ENCODE assay signal across 14 mouse cellular contexts in genomic region chr15:103289600-103289999, GRCm38 (mm10). TPM values are rescaled to one million over a fixed set of nuclear protein-coding genes. Genes with fewer than 3 reads are reported as not detected.
DNase-seq lines count a peak whose midpoint lies in the region; ATAC-seq lines count a peak whose summit lies in the region.
"Had no signal": no experiment of that assay in that cellular context is flagged by ENCODE, and none has a peak within 500 bp of the region (broad histone marks: within the 10 kb centered on the region; RNA-seq: fewer than 3 reads in every experiment).

No protein-coding gene starts in this region.

- WGBS in kidney, embryonic 14.5 days: 24% methylated on average over 5 of the region's 5 CpGs
- 36% methylated on average over 5 of the region's 5 CpGs for WGBS in hindbrain, embryonic 13.5 days
- 12% methylated on average over 5 of the region's 5 CpGs for WGBS in limb, embryonic 11.5 days
- 22% methylated on average over 5 of the region's 5 CpGs for WGBS in neural tube, embryonic 12.5 days

- DNase-seq in kidney, adult 11 months: no peak
- no peak for DNase-seq in limb, embryonic 11.5 days (ENCODE audit: low spot score)
- DNase-seq in left cerebral cortex, adult 9 months (ENCODE audit: low spot score in 2 of 2): no peak
- DNase-seq: adrenal gland, adult 2 months; cerebellum, adult 9-11 months; kidney, postnatal 36 days; liver, embryonic 13.5 days; lung, postnatal 10 days had no signal

- no peak overlapping the region for H3K4me2 ChIP-seq in kidney, embryonic 14.5 days (replicated peaks; ENCODE audit: low read depth, low read length)
- H3K4me2 ChIP-seq in hindbrain, embryonic 13.5 days: no peak overlapping the region
- no peak overlapping the region for H3K4me2 ChIP-seq in limb, embryonic 11.5 days (ENCODE audit: low read depth, severe bottlenecking)
- H3K4me2 ChIP-seq in neural tube, embryonic 12.5 days (replicated peaks): peak overlapping the region; percentile 5; the same call in 1 of the 2 replicates
- H3K4me2 ChIP-seq: liver, embryonic 13.5 days had no signal

- H3K9me3 ChIP-seq in kidney, embryonic 14.5 days (ENCODE audit: control insufficient read depth, low read length): no peaks in the 10 kb centered on the region
- H3K9me3 ChIP-seq in hindbrain, embryonic 13.5 days: no peaks in the 10 kb centered on the region
- H3K9me3 ChIP-seq in limb, embryonic 11.5 days (ENCODE audit: control insufficient read depth, low read length): no peaks in the 10 kb centered on the region
- H3K9me3 ChIP-seq in neural tube, embryonic 12.5 days: no peaks in the 10 kb centered on the region
- H3K9me3 ChIP-seq: liver, embryonic 13.5 days had no signal

- no peak overlapping the region for H3K4me3 ChIP-seq in kidney, embryonic 14.5 days (ENCODE audit: low read length)
- no peak overlapping the region for H3K4me3 ChIP-seq in hindbrain, embryonic 13.5 days
- no peak overlapping the region for H3K4me3 ChIP-seq in limb, embryonic 11.5 days (ENCODE audit: low read depth, low read length)
- H3K4me3 ChIP-seq in neural tube, embryonic 12.5 days: no peak overlapping the region
- H3K4me3 ChIP-seq: liver, embryonic 13.5 days had no signal

- peak overlapping the region; percentile 71; the same call in 1 of the 2 replicates for H3K27ac ChIP-seq in kidney, embryonic 14.5 days (ENCODE audit: low read depth, low read length)
- peak overlapping the region; percentile 84 for H3K27ac ChIP-seq in hindbrain, embryonic 13.5 days
- H3K27ac ChIP-seq in limb, embryonic 11.5 days (replicated peaks; ENCODE audit: low read depth, low read length): peak overlapping the region; percentile 73; the same call in 1 of the 2 replicates
- H3K27ac ChIP-seq in neural tube, embryonic 12.5 days: peak overlapping the region; percentile 64
- H3K27ac ChIP-seq: liver, embryonic 13.5 days had no signal

- H3K4me1 ChIP-seq in kidney, embryonic 14.5 days (ENCODE audit: control insufficient read depth, insufficient read depth, low read length): peaks cover 31% of the 10 kb centered on the region
- H3K4me1 ChIP-seq in hindbrain, embryonic 13.5 days (replicated peaks): peaks cover 42% of the 10 kb centered on the region
- peaks cover 38% of the 10 kb centered on the region for H3K4me1 ChIP-seq in limb, embryonic 11.5 days (ENCODE audit: control insufficient read depth, insufficient read depth, low read length)
- peaks cover 46% of the 10 kb centered on the region for H3K4me1 ChIP-seq in neural tube, embryonic 12.5 days

- H3K9ac ChIP-seq in kidney, embryonic 14.5 days (ENCODE audit: low read depth, low read length): 0 out of 2 replicates have a peak overlapping the region, but pooled peaks have one; percentile 32
- H3K9ac ChIP-seq in hindbrain, embryonic 13.5 days: peak overlapping the region; percentile 36
- H3K9ac ChIP-seq in limb, embryonic 11.5 days (ENCODE audit: low read length): no peak overlapping the region
- H3K9ac ChIP-seq in neural tube, embryonic 12.5 days: peak overlapping the region; percentile 22; the same call in 1 of the 2 replicates
- H3K9ac ChIP-seq: liver, embryonic 13.5 days had no signal

- peak; percentile 50 for ATAC-seq in kidney, embryonic 14.5 days (ENCODE audit: low FRiP score, low TSS enrichment)
- ATAC-seq in hindbrain, embryonic 13.5 days (ENCODE audit: low FRiP score): no peak
- peak; percentile 52; the same call in 1 of the 2 replicates for ATAC-seq in limb, embryonic 11.5 days (ENCODE audit: insufficient number of reproducible peaks, low FRiP score, low TSS enrichment, low read depth)
- ATAC-seq in neural tube, embryonic 12.5 days (ENCODE audit: low FRiP score, low read depth): 0 out of 2 replicates have a peak, but pooled peaks have one; percentile 8
- ATAC-seq in monocyte, adult 5-6 weeks (replicated peaks; ENCODE audit: insufficient number of reproducible peaks, low FRiP score, low TSS enrichment, poor library complexity, severe bottlenecking): no peak
- ATAC-seq: Patski had no signal

- no peaks in the 10 kb centered on the region for H3K27me3 ChIP-seq in kidney, embryonic 14.5 days (ENCODE audit: control insufficient read depth, insufficient read depth, low read length)
- no peaks in the 10 kb centered on the region for H3K27me3 ChIP-seq in hindbrain, embryonic 13.5 days
- H3K27me3 ChIP-seq in limb, embryonic 11.5 days (ENCODE audit: control insufficient read depth, insufficient read depth, low read length): no peaks in the 10 kb centered on the region
- H3K27me3 ChIP-seq in neural tube, embryonic 12.5 days (replicated peaks): no peaks in the 10 kb centered on the region
- H3K27me3 ChIP-seq: liver, embryonic 13.5 days; Patski had no signal

- H3K36me3 ChIP-seq in kidney, embryonic 14.5 days (ENCODE audit: control insufficient read depth, insufficient read depth, low read length): peaks cover 42% of the 10 kb centered on the region
- H3K36me3 ChIP-seq in hindbrain, embryonic 13.5 days: peaks cover 39% of the 10 kb centered on the region
- H3K36me3 ChIP-seq in limb, embryonic 11.5 days (ENCODE audit: control insufficient read depth, insufficient read depth, low read length): peaks cover 13% of the 10 kb centered on the region; the same call in 1 of the 2 replicates
- H3K36me3 ChIP-seq in neural tube, embryonic 12.5 days: peaks cover 28% of the 10 kb centered on the region

RNA-seq across cellular contexts. Expression of gene Copz1, which starts 17.1 kb away (rescaled TPM):
- 290 and 322 TPM in 2 replicates for polyA plus RNA-seq in kidney, embryonic 14.5 days (2014; fragmentation: Nextera tagmentation; extraction: Ambion mirVana)
- 219 and 222 TPM in 2 replicates for polyA plus RNA-seq in hindbrain, embryonic 13.5 days (2015; fragmentation: Nextera tagmentation; extraction: Ambion mirVana)
- polyA plus RNA-seq in limb, embryonic 11.5 days (2014; fragmentation: Nextera tagmentation; extraction: Ambion mirVana): 320 and 334 TPM in 2 replicates
- polyA plus RNA-seq in neural tube, embryonic 12.5 days (2016; fragmentation: Nextera tagmentation; extraction: Ambion mirVana): 231 and 243 TPM in 2 replicates
- 47.5 to 52.5 TPM (median 50.3 TPM) in 3 replicates for total RNA-seq in monocyte, adult 5-6 weeks (2017)

RNA-seq across cellular contexts. Expression of gene Gpr84, which starts 20.8 kb away (rescaled TPM):
- polyA plus RNA-seq in kidney, embryonic 14.5 days (2014; fragmentation: Nextera tagmentation; extraction: Ambion mirVana): 0.47 and 0.69 TPM in 2 replicates
- polyA plus RNA-seq in hindbrain, embryonic 13.5 days (2015; fragmentation: Nextera tagmentation; extraction: Ambion mirVana): 0.23 and 0.34 TPM in 2 replicates
- 0.31 TPM in 1 of 2 replicates, not detected in the other for polyA plus RNA-seq in limb, embryonic 11.5 days (2014; fragmentation: Nextera tagmentation; extraction: Ambion mirVana)
- polyA plus RNA-seq in neural tube, embryonic 12.5 days (2016; fragmentation: Nextera tagmentation; extraction: Ambion mirVana): 0.25 and 0.29 TPM in 2 replicates
- 0.53 to 1.2 TPM (median 0.87 TPM) in 3 replicates for total RNA-seq in monocyte, adult 5-6 weeks (2017)
- total RNA-seq: adrenal gland, adult 2 months had no signal
- polyA plus RNA-seq: embryonic facial prominence, embryonic 11.5 days; Patski had no signal

RNA-seq across cellular contexts. Expression of gene Nfe2, which starts 31.4 kb away (rescaled TPM):
- polyA plus RNA-seq in kidney, embryonic 14.5 days (2014; fragmentation: Nextera tagmentation; extraction: Ambion mirVana): 3.1 and 3.9 TPM in 2 replicates
- polyA plus RNA-seq in hindbrain, embryonic 13.5 days (2015; fragmentation: Nextera tagmentation; extraction: Ambion mirVana): 1.1 and 1.4 TPM in 2 replicates
- 5.4 and 7.7 TPM in 2 replicates for polyA plus RNA-seq in limb, embryonic 11.5 days (2014; fragmentation: Nextera tagmentation; extraction: Ambion mirVana)
- polyA plus RNA-seq in neural tube, embryonic 12.5 days (2016; fragmentation: Nextera tagmentation; extraction: Ambion mirVana): 3.2 and 4.3 TPM in 2 replicates
- 85.2 to 136 TPM (median 112 TPM) in 3 replicates for total RNA-seq in monocyte, adult 5-6 weeks (2017)
- polyA plus RNA-seq: Patski had no signal

RNA-seq across cellular contexts. Expression of gene Hnrnpa1, which starts 49.4 kb away (rescaled TPM):
- polyA plus RNA-seq in kidney, embryonic 14.5 days (2014; fragmentation: Nextera tagmentation; extraction: Ambion mirVana): 1,180 and 1,314 TPM in 2 replicates
- 901 and 926 TPM in 2 replicates for polyA plus RNA-seq in hindbrain, embryonic 13.5 days (2015; fragmentation: Nextera tagmentation; extraction: Ambion mirVana)
- 1,585 and 1,592 TPM in 2 replicates for polyA plus RNA-seq in limb, embryonic 11.5 days (2014; fragmentation: Nextera tagmentation; extraction: Ambion mirVana)
- 1,154 and 1,199 TPM in 2 replicates for polyA plus RNA-seq in neural tube, embryonic 12.5 days (2016; fragmentation: Nextera tagmentation; extraction: Ambion mirVana)
- 482 to 520 TPM (median 483 TPM) in 3 replicates for total RNA-seq in monocyte, adult 5-6 weeks (2017)

RNA-seq across cellular contexts. Expression of gene Cbx5, which starts 50.0 kb away (rescaled TPM):
- 146 and 161 TPM in 2 replicates for polyA plus RNA-seq in kidney, embryonic 14.5 days (2014; fragmentation: Nextera tagmentation; extraction: Ambion mirVana)
- polyA plus RNA-seq in hindbrain, embryonic 13.5 days (2015; fragmentation: Nextera tagmentation; extraction: Ambion mirVana): 143 and 144 TPM in 2 replicates
- 210 and 225 TPM in 2 replicates for polyA plus RNA-seq in limb, embryonic 11.5 days (2014; fragmentation: Nextera tagmentation; extraction: Ambion mirVana)
- 149 and 157 TPM in 2 replicates for polyA plus RNA-seq in neural tube, embryonic 12.5 days (2016; fragmentation: Nextera tagmentation; extraction: Ambion mirVana)
- total RNA-seq in monocyte, adult 5-6 weeks (2017): 13.2 to 43.8 TPM (median 33.9 TPM) in 3 replicates

Comparison
In these comparisons a context has a peak if more than half of its experiments do, and no peak if none do; other contexts are left out.
1. ATAC-seq: peak in kidney, embryonic 14.5 days (single experiment), limb, embryonic 11.5 days (single experiment) and neural tube, embryonic 12.5 days (single experiment); none in hindbrain, embryonic 13.5 days (single experiment) and monocyte, adult 5-6 weeks (single experiment).
2. Peak in every context shown above with its lines, with median percentiles within 50 percentile points of each other: H3K27ac ChIP-seq.